Mouse (Mus musculus) cortical plate, adult 2 months (tissue): ENCODE measurements around the gene Fkbp4.

Source experiments
- CTCF ChIP-seq: fragments of 200-500 bp; IDR thresholded peaks from 2 replicates; pipeline ENCODE4 v1.5.1; 2011; ENCODE audit warnings: mild to moderate bottlenecking, control low read depth, low read length; ENCODE audit not compliant: insufficient read depth; ENCODE audit errors: extremely low read depth
- POLR2A ChIP-seq: fragments of 200-500 bp; IDR thresholded peaks from 2 replicates; pipeline ENCODE4 v1.6.1; 2011; ENCODE audit warnings: mild to moderate bottlenecking, low read length, control low read depth; ENCODE audit not compliant: insufficient read depth; ENCODE audit errors: extremely low read depth

GRCm38 (mm10) chr6:128385026-128385425 lies 53.5 kb downstream of the Fkbp4 start:
- TF ChIP-seq POLR2A (no peak), CTCF (no peak)
